Mouse (Mus musculus): ENCODE measurements around the gene Nwd2. TPM values are rescaled to one million over a fixed set of nuclear protein-coding genes. Genes with fewer than 3 reads are reported as not detected.

Nwd2 gene
- polyA plus RNA-seq, 1 experiment from 2014 or later: 0.38 TPM

DNA sequence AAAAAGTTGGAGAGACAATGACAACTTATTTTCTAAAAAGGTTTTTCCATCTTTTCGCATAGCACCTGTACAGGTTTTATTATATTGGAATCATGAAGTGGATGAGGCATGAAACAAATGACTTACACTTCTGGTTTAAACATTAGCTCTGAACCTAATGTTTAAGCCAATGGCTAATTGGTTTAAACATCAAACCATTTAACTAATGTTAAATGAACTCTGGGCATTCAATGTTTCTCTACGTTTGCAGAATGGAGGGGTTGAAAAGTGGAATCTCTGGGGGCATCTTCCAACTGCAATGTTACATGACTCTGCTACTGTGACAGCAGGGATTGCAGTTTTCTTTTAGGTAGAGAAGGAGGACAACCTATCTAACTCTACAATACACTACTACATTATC, 27.0 kb downstream of the Nwd2 start:
- H3K9me3 ChIP-seq: no peaks in the 10 kb centered on the region
- no peaks in the 10 kb centered on the region for H3K27me3 ChIP-seq
- H3K4me2 ChIP-seq (replicated peaks): no peak overlapping the region
- H3K4me1 ChIP-seq: no peaks in the 10 kb centered on the region
- 85% methylated on average over 2 of the region's 2 CpGs for WGBS
- H3K27ac ChIP-seq: no peak overlapping the region
- no peak overlapping the region for H3K9ac ChIP-seq
- no peaks in the 10 kb centered on the region for H3K36me3 ChIP-seq
- ATAC-seq (ENCODE audit: low FRiP score, low read depth): no peak
- H3K4me3 ChIP-seq: no peak overlapping the region

GRCm38 (mm10) chr5:63689084-63689483, 40.2 kb downstream of the Nwd2 start:
- no peaks in the 10 kb centered on the region for H3K27me3 ChIP-seq
- no peaks in the 10 kb centered on the region for H3K4me1 ChIP-seq
- H3K9me3 ChIP-seq: no peaks in the 10 kb centered on the region
- H3K27ac ChIP-seq: no peak overlapping the region
- WGBS: 75% methylated on average over 1 of the region's 1 CpGs
- no peak overlapping the region for H3K9ac ChIP-seq
- H3K4me2 ChIP-seq (replicated peaks): no peak overlapping the region
- H3K4me3 ChIP-seq: no peak overlapping the region
- no peak for ATAC-seq (ENCODE audit: low FRiP score, low read depth)
- H3K36me3 ChIP-seq: no peaks in the 10 kb centered on the region

GRCm38 (mm10) chr5:63696784-63697183, 47.9 kb downstream of the Nwd2 start:
- H3K27ac ChIP-seq: no peak overlapping the region
- no peak overlapping the region for H3K4me3 ChIP-seq
- WGBS: 93% methylated on average over 2 of the region's 2 CpGs

DNA sequence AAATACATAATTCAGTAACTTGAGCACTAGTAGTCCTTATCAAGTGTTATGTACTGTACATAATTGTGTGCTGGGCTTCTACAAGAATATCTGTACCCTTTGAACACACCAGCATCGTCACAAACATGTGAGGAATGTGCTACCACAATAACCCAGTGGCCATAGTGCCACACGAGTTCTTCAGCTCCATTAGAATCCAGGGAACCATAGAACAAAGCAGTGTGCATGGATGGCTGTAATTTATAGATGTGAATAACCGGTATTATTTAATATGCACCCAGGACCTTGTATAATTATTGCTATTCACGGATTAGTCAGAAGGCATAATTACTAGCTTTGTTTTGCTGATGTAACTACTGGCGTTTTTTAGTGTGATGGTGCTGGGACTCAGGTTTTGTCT, 48.3 kb downstream of the Nwd2 start:
- H3K9ac ChIP-seq: no peak overlapping the region
- WGBS: 73% methylated on average over 5 of the region's 5 CpGs
- H3K27ac ChIP-seq: no peak overlapping the region
- no peaks in the 10 kb centered on the region for H3K36me3 ChIP-seq
- H3K4me3 ChIP-seq: no peak overlapping the region
- H3K9me3 ChIP-seq: no peaks in the 10 kb centered on the region
- no peak overlapping the region for H3K4me2 ChIP-seq (replicated peaks)
- no peak for ATAC-seq (ENCODE audit: low FRiP score, low read depth)
- H3K27me3 ChIP-seq: no peaks in the 10 kb centered on the region
- H3K4me1 ChIP-seq: no peaks in the 10 kb centered on the region

More at GRCm38 (mm10) chr5:63696784-63697183, 47.9 kb downstream of the Nwd2 start:
- no peak overlapping the region for H3K4me2 ChIP-seq (replicated peaks)
- no peaks in the 10 kb centered on the region for H3K4me1 ChIP-seq
- H3K9ac ChIP-seq: no peak overlapping the region
- no peaks in the 10 kb centered on the region for H3K27me3 ChIP-seq
- no peak for ATAC-seq (ENCODE audit: low FRiP score, low read depth)
- no peaks in the 10 kb centered on the region for H3K36me3 ChIP-seq
- no peaks in the 10 kb centered on the region for H3K9me3 ChIP-seq

GRCm38 (mm10) chr5:63728955-63729354, 80.1 kb downstream of the Nwd2 start:
- Histone ChIP-seq H3K9ac (no peak overlapping the region), H3K4me1 (no peaks in the 10 kb centered on the region), H3K27ac (no peak overlapping the region), H3K4me2 (replicated peaks) (no peak overlapping the region), H3K4me3 (no peak overlapping the region), H3K9me3 (no peaks in the 10 kb centered on the region), H3K36me3 (no peaks in the 10 kb centered on the region), H3K27me3 (no peaks in the 10 kb centered on the region)
- 79% methylated on average over 3 of the region's 3 CpGs for WGBS
- ATAC-seq (ENCODE audit: low FRiP score, low read depth): no peak

DNA sequence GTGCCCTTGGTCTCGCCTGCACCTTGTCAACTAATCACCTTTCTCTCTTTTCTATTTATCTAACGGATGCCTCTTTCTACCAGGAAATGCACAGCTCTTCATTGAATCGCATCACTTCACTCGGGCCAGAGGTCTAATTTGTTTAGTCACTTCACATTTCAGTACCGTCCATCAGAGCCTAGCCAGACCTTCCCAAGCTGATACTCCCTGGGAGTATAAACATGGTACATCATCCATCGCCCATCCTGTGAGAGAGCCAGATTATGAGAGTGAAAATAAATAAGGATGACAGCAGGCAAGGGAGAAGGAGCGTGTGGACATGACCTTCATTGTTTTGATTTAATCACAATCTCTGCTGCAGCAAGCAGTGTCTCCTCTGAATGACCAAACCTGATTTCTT, 86.6 kb downstream of the Nwd2 start:
- no peaks in the 10 kb centered on the region for H3K36me3 ChIP-seq
- H3K27ac ChIP-seq: no peak overlapping the region
- no peak overlapping the region for H3K9ac ChIP-seq
- no peak for ATAC-seq (ENCODE audit: low FRiP score, low read depth)
- WGBS: 83% methylated on average over 7 of the region's 7 CpGs
- H3K4me1 ChIP-seq: no peaks in the 10 kb centered on the region
- no peaks in the 10 kb centered on the region for H3K27me3 ChIP-seq
- H3K9me3 ChIP-seq: no peaks in the 10 kb centered on the region
- H3K4me3 ChIP-seq: no peak overlapping the region
- no peak overlapping the region for H3K4me2 ChIP-seq (replicated peaks)

DNA sequence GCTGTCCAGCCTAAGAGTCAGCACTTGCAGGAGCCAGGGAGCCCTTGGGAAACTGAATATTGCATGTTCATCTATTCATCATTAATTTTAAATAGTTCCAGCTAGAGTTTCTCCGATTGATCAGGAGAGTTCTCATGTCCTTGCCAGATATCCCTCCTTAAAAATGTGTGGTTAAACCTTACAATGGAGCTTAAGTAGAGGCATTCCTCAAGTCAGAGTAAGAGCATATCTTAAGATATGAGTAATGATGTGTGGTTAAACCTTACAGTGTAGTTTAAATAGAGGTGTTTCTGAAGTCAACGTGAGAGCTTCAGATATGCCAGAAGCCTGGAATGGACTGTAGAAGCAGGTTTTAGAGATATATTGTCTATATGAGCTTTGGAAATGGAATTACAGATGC, 94.5 kb downstream of the Nwd2 start:
- H3K4me3 ChIP-seq: no peak overlapping the region
- no peak for ATAC-seq (ENCODE audit: low FRiP score, low read depth)
- no peak overlapping the region for H3K4me2 ChIP-seq (replicated peaks)
- no peaks in the 10 kb centered on the region for H3K27me3 ChIP-seq
- H3K9ac ChIP-seq: no peak overlapping the region
- no peaks in the 10 kb centered on the region for H3K36me3 ChIP-seq
- 81% methylated on average over 2 of the region's 2 CpGs for WGBS
- no peaks in the 10 kb centered on the region for H3K4me1 ChIP-seq
- no peak overlapping the region for H3K27ac ChIP-seq
- no peaks in the 10 kb centered on the region for H3K9me3 ChIP-seq

DNA sequence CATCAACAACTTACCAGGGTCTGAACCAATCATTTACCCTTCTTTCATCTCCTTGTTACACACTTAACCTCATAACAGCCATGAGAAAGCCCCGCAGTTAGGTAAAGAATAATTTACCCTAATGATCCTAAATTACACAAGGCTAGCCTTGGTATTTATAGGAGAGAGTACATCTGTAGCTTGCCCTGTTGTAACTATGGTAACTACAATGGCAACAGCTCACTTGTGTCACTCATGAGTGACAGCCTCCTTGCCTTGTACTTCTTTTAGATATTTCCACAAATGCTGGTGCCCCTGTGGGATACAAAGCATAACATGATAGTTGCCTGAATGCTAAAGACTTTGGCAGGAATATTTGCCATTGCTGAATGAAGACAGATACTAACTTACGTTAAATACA, 99.4 kb downstream of the Nwd2 start:
- Histone ChIP-seq H3K27me3 (no peaks in the 10 kb centered on the region), H3K4me1 (no peaks in the 10 kb centered on the region), H3K36me3 (no peaks in the 10 kb centered on the region), H3K9ac (no peak overlapping the region), H3K4me3 (no peak overlapping the region), H3K4me2 (replicated peaks) (no peak overlapping the region), H3K27ac (no peak overlapping the region), H3K9me3 (no peaks in the 10 kb centered on the region)
- ATAC-seq (ENCODE audit: low FRiP score, low read depth): no peak
- WGBS: 36% methylated on average over 2 of the region's 2 CpGs

DNA sequence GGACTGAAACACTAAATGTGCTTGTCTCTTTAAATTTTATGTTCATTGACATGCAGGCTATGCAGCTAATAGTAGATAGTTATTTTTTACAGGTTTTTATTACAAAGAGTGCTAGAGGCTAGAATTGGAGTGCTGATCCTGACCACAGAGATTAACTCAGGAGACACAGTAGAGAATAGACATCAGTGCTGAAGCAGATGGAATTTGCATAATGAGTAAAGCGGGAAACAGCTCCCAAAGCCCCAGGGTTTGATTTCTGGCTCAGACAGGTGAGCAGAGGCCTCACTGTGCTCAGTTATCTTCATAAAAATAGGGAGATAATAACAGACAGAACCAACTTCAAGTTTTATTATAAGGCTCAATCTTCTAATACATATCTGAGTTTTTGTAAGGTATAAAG, 99.9 kb downstream of the Nwd2 start:
- Histone ChIP-seq H3K4me3 (no peak overlapping the region), H3K27ac (no peak overlapping the region), H3K4me2 (replicated peaks) (no peak overlapping the region), H3K36me3 (no peaks in the 10 kb centered on the region), H3K4me1 (no peaks in the 10 kb centered on the region), H3K27me3 (no peaks in the 10 kb centered on the region), H3K9ac (no peak overlapping the region), H3K9me3 (no peaks in the 10 kb centered on the region)
- no peak for ATAC-seq (ENCODE audit: low FRiP score, low read depth)
- WGBS: 56% methylated on average over 1 of the region's 1 CpGs

DNA sequence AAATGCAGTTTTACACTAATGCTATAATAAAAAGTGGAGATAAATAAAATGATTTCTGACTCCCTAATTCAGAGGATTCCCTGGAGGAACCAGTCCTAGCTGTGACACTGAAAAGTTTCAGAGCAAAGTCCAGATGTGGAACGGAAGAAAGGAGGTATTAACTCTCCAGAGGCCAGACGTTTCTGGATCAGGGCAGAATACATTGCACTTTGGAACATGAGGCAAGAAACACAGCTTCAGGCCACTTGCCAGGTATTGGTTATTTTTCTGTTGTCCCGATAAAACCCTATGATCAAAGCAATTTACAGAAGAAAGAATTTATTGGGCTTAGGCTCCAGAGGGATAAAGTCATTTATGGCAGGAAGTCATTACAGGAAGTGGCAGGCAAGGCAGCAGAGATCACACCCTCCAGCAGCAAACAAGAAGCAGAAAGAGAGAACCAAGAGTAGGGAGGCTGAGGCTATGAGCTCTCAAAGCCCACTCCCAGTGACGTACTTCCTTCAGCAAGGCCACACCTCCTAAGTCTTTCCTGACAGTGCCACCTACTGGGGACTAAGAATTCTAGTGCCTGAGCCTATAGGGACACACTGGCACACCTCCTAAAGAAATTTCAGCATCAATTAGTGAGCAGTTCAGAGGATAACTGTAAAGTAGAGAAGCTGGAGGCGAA, 106.3 kb downstream of the Nwd2 start:
- Histone ChIP-seq H3K4me1 (no peaks in the 10 kb centered on the region), H3K9me3 (no peaks in the 10 kb centered on the region), H3K36me3 (no peaks in the 10 kb centered on the region), H3K4me3 (no peak overlapping the region), H3K4me2 (replicated peaks) (no peak overlapping the region), H3K27me3 (no peaks in the 10 kb centered on the region), H3K27ac (no peak overlapping the region), H3K9ac (no peak overlapping the region)
- no peak for ATAC-seq (ENCODE audit: low FRiP score, low read depth)
- 33% methylated on average over 5 of the region's 5 CpGs for WGBS

DNA sequence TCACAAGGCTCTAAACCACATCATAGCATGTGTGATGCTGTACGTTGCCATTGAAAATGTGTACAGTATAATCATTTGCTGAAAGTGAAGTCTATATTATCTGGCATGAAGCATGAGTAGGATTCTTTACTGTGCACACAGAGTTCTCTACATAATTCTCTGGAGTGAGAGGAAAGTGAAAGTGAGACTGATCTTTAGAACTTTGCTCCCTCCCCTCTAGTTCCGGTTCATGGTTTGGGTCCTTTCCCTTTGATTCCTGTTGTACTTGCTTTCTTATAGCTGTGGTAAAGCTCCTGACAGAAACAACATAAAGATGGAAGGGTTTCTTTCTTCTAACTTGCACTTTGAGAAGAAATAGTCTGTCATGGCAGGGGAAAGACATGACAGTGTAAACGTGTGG, 107.0 kb downstream of the Nwd2 start:
- Histone ChIP-seq H3K4me1 (no peaks in the 10 kb centered on the region), H3K4me2 (replicated peaks) (no peak overlapping the region), H3K36me3 (no peaks in the 10 kb centered on the region), H3K4me3 (no peak overlapping the region), H3K27me3 (no peaks in the 10 kb centered on the region), H3K9ac (no peak overlapping the region), H3K9me3 (no peaks in the 10 kb centered on the region), H3K27ac (no peak overlapping the region)
- ATAC-seq (ENCODE audit: low FRiP score, low read depth): no peak
- 84% methylated on average over 3 of the region's 3 CpGs for WGBS

DNA sequence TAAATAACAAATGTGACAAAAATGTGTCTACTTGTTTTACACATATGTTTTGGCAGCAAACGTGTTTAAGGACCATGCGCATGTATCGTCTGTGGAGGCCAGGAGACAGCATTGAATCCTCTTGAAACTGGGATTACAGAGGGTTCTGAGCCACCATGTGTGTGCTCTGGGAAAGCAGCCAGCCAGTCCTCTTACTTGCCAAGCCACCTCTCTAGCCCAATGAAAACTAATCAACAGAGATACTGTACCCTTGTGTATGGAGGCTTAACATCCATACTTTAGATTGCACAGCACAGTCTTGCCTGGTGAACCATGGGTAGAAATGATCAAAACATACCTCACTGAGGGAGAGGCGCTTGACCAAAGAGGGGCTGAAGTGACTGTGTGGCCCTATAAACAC, 117.0 kb downstream of the Nwd2 start:
- H3K27me3 ChIP-seq: 0 out of 2 replicates have a peak, but pooled peaks cover 5% of the 10 kb centered on the region
- H3K36me3 ChIP-seq: no peaks in the 10 kb centered on the region
- H3K27ac ChIP-seq: no peak overlapping the region
- H3K4me2 ChIP-seq (replicated peaks): no peak overlapping the region
- H3K4me1 ChIP-seq: 0 out of 2 replicates have a peak, but pooled peaks cover 3% of the 10 kb centered on the region
- no peaks in the 10 kb centered on the region for H3K9me3 ChIP-seq
- 82% methylated on average over 4 of the region's 4 CpGs for WGBS
- peak; percentile 57; the same call in 1 of the 2 replicates for ATAC-seq (ENCODE audit: low FRiP score, low read depth)
- no peak overlapping the region for H3K9ac ChIP-seq
- H3K4me3 ChIP-seq: no peak overlapping the region

DNA sequence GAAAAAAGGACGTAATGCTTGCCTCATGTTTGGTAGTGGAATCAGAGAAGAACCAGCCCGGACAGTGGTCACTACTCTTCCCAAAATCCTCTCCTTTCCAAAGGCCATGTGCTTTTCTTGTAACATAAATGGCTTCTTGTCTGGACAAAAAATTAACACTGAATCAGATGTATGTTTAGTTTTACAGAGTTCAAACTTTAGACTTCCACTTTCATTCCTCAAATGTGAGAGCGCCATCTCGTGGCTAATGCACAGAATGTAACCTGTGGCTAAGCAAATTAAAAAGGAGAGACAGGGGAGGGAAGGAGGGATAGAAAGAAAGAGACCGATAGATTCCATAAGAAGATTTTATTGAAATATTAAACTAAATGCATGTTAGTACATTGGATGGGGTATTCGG, 117.8 kb downstream of the Nwd2 start:
- Histone ChIP-seq H3K9me3 (no peaks in the 10 kb centered on the region), H3K9ac (no peak overlapping the region), H3K4me3 (no peak overlapping the region), H3K4me2 (replicated peaks) (no peak overlapping the region), H3K4me1 (0 out of 2 replicates have a peak, but pooled peaks cover 3% of the 10 kb centered on the region), H3K27ac (no peak overlapping the region), H3K27me3 (0 out of 2 replicates have a peak, but pooled peaks cover 5% of the 10 kb centered on the region), H3K36me3 (no peaks in the 10 kb centered on the region)
- peak; percentile 70; the same call in 1 of the 2 replicates for ATAC-seq (ENCODE audit: low FRiP score, low read depth)
- WGBS: 41% methylated on average over 6 of the region's 6 CpGs

All from limb, embryonic 13.5 days (tissue).